Mouse (Mus musculus): ENCODE data around the gene Lrrc26.
A peak's percentile ranks its signal among the peaks of the same experiment; 100 is the strongest.

Lrrc26 gene

GRCm38 (mm10) chr2:25293706-25294105, 4.0 kb downstream of the Lrrc26 start:
- no peak for DNase-seq (ENCODE audit: low spot score in 2 of 2)

GRCm38 (mm10) chr2:25297093-25297492, 7.4 kb downstream of the Lrrc26 start:
- no peak for DNase-seq (ENCODE audit: low spot score in 2 of 2)

GRCm38 (mm10) chr2:25298046-25298445, 8.3 kb downstream of the Lrrc26 start:
- DNase-seq (ENCODE audit: low spot score in 2 of 2), result no peak

GRCm38 (mm10) chr2:25303452-25303851, 13.7 kb downstream of the Lrrc26 start:
- no peak for DNase-seq (ENCODE audit: low spot score in 2 of 2)

- no peak for DNase-seq (ENCODE audit: low spot score in 2 of 2)
Observed at GRCm38 (mm10) chr2:25303931-25304656, 14.4 kb downstream of the Lrrc26 start.

GRCm38 (mm10) chr2:25304657-25305541, 15.2 kb downstream of the Lrrc26 start:
- no peak for DNase-seq (ENCODE audit: low spot score in 2 of 2)

- DNase-seq (ENCODE audit: low spot score in 2 of 2), result no peak
Observed at GRCm38 (mm10) chr2:25305587-25306359, 16.1 kb downstream of the Lrrc26 start.

- no peak for DNase-seq (ENCODE audit: low spot score in 2 of 2)
Observed at GRCm38 (mm10) chr2:25310180-25310579, 20.5 kb downstream of the Lrrc26 start.

- no peak for DNase-seq (ENCODE audit: low spot score in 2 of 2)
Observed at GRCm38 (mm10) chr2:25310969-25311368, 21.3 kb downstream of the Lrrc26 start.

GRCm38 (mm10) chr2:25311491-25311891, 21.8 kb downstream of the Lrrc26 start:
- no peak for DNase-seq (ENCODE audit: low spot score in 2 of 2)

GRCm38 (mm10) chr2:25318119-25318966, 28.6 kb downstream of the Lrrc26 start:
- peak; percentile 66 to 68 for DNase-seq (ENCODE audit: low spot score in 2 of 2)

GRCm38 (mm10) chr2:25318971-25319773, 29.5 kb downstream of the Lrrc26 start, which contains the start of gene Grin1:
Gene Grin1 (minus strand): TSS chr2:25319187.
- peak; percentile 84 to 94 for DNase-seq (ENCODE audit: low spot score in 2 of 2)

GRCm38 (mm10) chr2:25320084-25320483, 30.4 kb downstream of the Lrrc26 start:
- DNase-seq (ENCODE audit: low spot score in 2 of 2), result no peak

- DNase-seq (ENCODE audit: low spot score in 2 of 2), result no peak
Observed at GRCm38 (mm10) chr2:25326036-25326435, 36.3 kb downstream of the Lrrc26 start.

GRCm38 (mm10) chr2:25328440-25328839, 38.7 kb downstream of the Lrrc26 start:
- DNase-seq (ENCODE audit: low spot score in 2 of 2), result no peak

- no peak for DNase-seq (ENCODE audit: low spot score in 2 of 2)
Observed at GRCm38 (mm10) chr2:25331470-25331869, 41.8 kb downstream of the Lrrc26 start.

GRCm38 (mm10) chr2:25332286-25333160, 42.8 kb downstream of the Lrrc26 start, which contains the start of gene Man1b1:
Gene Man1b1 (plus strand): TSS chr2:25332338.
- DNase-seq (ENCODE audit: low spot score in 2 of 2), result peak; percentile 100

- DNase-seq (ENCODE audit: low spot score in 2 of 2), result no peak
Observed at GRCm38 (mm10) chr2:25333569-25333968, 43.9 kb downstream of the Lrrc26 start.

- DNase-seq (ENCODE audit: low spot score in 2 of 2), result no peak
Observed at GRCm38 (mm10) chr2:25338303-25338702, 48.6 kb downstream of the Lrrc26 start.
